Mouse (Mus musculus) urinary bladder, postnatal 10 days (tissue): ENCODE data around the gene Il22.
"Not testable (repeated sequence)": the region's sequence is repeated elsewhere in the genome, so short reads cannot be mapped to it uniquely, and the experiment has no call there.

Experiments
- DNase-seq: peaks from one replicate; pipeline ENCODE4 v3.0.0; 2022; ENCODE audit warnings: low spot score

Gene Il22

DNA sequence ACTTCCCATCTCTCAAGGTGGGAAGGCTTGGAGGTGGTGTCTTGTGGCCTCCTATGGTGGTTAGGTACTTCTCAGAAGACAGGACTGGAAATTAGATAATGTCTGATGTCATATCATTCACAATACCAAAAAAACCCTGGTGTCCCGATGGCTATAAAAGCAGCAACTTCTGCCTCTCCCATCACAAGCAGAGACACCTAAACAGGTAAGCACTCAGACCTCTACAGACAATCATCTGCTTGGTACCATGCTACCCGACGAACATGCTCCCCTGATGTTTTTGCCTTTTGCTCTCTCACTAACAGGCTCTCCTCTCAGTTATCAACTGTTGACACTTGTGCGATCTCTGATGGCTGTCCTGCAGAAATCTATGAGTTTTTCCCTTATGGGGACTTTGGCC lies at the start of gene Il22:
Il22 (plus strand) TSS at position 301 of the 400 bp plus-strand sequence.
- no peak for DNase-seq

DNA sequence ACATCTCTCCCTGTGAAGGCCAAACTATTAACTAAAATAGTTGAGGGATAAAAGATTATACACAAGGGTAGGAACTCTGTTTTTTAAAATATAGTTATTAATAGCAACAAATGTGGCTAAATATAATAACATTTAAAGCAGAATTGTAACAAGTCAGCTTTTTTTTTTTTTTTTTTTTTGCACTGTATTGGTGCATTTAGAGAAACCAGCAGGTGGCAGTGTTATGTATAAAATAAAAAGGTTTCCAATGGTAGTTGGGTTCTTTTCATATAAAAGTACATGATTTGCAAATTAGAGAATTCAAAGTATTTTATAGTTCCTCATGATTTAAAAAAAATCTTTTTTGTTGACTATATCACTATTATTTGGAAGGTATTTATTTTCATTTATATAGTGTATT lies 48.8 kb upstream of the Il22 start:
- DNase-seq, result no peak

DNA sequence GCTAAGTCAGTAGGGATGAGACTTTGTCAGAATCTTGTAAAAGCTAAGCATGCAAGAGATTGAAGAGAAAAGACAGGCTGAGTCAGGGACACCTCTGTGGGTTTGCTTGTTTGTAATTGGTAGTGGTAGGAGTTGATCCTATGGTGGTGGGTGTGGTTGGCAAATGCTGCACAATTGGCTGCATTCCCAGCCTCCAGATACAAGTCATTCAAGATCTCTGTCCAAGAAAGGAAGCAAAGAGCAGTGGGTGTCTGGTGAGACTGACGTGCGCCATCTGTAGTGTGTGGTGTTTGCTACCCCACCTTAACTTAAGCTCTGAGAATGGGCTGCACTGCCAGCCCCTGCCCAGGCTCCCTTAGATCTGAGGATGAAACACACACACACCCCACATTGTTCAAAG lies 43.6 kb upstream of the Il22 start:
- no peak for DNase-seq

DNA sequence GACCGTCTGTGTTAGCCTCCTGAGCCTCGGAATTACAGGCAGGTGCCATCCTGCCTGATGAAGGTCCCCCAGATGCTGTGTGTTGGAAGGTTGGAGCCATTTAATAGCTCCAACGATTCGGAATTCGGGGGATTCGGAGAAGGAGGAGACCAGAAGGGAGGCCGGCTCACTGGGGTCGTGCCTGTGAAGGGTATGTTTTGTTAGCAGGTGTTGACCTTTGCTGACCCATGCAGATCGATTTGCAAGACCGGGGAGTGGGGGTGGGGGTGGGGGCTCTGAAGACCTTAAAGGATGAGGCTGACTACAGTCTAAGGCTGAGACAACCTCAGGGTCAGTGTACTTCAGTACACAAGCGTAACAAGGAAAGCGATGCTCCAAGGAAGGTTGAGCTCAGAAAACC lies 35.5 kb upstream of the Il22 start:
- DNase-seq, result no peak

- no peak for DNase-seq
These were observed 32.3 kb upstream of the Il22 start for GRCm38 (mm10) chr10:118172416-118172815.

- no peak for DNase-seq
These were observed 31.9 kb upstream of the Il22 start for GRCm38 (mm10) chr10:118172876-118173275.

DNA sequence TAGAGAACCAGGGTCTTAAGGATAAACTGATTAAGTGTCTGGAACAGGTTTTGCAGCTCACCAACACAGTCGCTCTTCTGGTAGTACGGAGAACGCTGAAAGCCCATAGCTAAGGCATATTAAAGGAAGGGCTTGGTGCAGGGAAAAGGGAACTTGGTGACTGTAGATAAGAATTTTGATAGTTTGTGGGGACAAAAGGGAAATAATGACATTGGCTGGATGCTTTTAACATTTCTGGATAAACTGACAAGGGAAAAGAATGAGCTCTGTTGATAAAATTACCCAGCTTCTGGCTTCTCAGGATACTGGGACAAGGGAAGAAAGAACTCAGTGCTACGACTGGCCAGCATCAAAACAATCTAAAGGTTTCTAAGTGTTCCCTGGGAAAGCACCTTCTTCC lies 29.2 kb upstream of the Il22 start:
- not testable (repeated sequence) for DNase-seq

DNA sequence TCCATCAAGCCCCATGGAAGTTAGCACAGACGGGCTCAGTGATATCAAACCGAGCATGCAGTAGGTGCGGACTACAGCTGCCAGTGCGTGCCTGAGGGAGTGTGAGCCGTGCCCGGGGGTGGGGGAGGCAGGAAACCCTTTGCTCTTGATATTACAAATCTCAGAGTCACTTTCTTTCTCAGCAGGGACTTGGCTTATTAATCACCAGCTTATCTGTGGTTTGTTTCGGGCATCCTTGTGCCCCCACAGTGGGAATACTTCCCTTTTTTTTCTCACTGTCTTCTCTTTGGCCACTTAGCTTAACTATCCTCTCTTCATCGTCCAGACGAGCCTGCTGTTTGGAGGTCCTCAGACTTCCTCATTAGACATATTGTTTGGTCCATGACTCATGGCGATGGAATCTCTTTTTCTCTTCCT lies 26.0 kb upstream of the Il22 start:
- DNase-seq, result no peak

GRCm38 (mm10) chr10:118179265-118179664 lies 25.5 kb upstream of the Il22 start:
- DNase-seq, result no peak

GRCm38 (mm10) chr10:118195150-118195549 lies 9.6 kb upstream of the Il22 start:
- not testable (repeated sequence) for DNase-seq

- DNase-seq, result not testable (repeated sequence)
These were observed 11.1 kb downstream of the Il22 start for GRCm38 (mm10) chr10:118215719-118216393.

DNA sequence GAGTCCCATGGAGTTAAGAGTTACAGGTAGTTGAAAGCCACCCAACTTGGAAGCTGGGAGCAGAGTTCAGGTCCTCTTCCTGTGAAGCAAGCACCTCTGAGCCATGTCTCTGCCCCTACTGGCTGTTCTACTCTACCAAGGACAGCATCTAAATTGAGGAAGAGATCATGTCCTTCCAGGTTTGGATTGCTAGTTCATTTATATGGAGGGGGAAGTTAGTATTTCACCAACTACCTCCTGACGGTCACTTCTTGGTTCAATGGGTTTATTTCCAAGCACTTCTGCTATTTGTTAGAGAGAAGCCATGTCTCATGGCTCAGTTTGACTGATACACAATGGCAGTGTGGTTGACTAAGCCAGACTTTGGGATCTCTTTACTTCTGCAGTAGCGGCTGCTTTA lies 22.9 kb downstream of the Il22 start:
- DNase-seq, result not testable (repeated sequence)

DNA sequence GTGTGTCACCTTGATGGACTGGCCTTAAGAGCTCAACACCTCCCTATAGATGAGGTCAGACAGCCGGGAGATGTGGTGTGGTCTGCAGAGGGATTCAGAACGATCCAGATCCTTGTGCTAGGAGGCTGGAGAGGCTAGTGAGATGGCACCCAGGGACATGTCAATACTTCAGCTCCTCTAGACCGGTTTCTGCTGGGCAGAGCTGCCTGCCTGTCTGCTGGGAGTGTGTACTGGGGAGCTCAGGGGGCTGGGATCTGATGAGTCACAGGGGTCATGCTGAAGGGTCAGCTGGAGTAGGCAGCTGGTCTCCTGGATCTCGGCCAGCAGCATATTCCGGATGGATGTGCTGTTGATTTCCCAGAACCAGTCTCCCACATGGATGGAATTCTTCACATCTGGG lies 27.9 kb downstream of the Il22 start:
- DNase-seq, result not testable (repeated sequence)

DNA sequence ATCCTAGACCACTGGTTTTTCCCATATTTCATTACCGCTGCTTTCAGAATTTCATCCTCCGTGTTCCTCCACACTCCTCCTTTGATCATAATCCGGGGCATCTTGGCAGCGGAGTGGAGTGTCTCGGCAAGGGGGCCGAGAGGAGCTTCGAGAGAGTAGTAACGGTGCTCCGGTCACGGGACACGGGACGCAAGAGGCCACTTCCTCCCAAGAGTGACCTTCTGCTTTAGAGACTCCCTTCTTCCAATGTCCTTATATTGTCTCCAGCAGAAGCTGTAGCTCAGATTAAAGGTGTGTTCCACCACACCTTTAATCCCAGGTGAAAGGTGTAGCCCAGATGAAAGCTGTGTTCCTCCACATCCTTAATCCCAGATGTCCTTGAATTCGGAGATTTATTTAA lies 35.9 kb downstream of the Il22 start, which contains the start of gene Gm32717:
Gm32717 (minus strand) TSS at position 101 of the 400 bp plus-strand sequence.
- not testable (repeated sequence) for DNase-seq

DNA sequence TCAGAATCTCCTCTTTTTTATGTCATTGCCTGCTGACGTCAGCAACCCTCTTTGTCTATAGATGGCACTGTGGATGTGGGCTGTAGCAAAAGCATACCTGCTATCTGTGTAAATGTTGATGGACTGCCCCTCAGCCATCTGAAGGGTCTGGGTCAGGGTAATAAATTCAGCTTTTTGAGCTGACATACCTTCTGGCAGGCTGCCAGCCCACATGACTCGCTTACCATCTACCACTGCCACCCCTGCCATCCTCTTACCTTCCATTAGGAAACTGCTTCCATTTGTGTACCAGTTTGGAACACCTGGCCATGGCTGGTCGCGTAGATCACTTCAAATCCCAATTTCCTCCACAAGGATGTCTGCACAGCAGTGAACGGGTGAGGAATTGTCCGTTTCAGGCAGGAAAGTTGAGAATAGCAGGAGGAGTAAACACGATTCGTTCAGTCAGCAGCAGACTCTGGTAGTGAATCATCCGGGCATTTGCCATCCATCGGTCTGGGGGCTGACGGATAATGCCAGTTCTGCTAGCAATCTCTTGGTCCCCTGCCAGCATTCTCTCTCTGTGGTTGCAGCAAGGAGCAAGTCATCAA lies 44.4 kb downstream of the Il22 start:
- not testable (repeated sequence) for DNase-seq

- DNase-seq, result no peak
These were observed 46.1 kb downstream of the Il22 start for GRCm38 (mm10) chr10:118250852-118251295.

DNA sequence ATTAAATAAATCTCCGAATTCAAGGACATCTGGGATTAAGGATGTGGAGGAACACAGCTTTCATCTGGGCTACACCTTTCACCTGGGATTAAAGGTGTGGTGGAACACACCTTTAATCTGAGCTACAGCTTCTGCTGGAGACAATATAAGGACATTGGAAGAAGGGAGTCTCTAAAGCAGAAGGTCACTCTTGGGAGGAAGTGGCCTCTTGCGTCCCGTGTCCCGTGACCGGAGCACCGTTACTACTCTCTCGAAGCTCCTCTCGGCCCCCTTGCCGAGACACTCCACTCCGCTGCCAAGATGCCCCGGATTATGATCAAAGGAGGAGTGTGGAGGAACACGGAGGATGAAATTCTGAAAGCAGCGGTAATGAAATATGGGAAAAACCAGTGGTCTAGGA lies 53.6 kb downstream of the Il22 start, which contains the start of gene Gm32802:
Gm32802 (plus strand) TSS at position 301 of the 400 bp plus-strand sequence.
- not testable (repeated sequence) for DNase-seq
